ENCODE assay signal across 16 mouse cellular contexts in the genomic region with DNA sequence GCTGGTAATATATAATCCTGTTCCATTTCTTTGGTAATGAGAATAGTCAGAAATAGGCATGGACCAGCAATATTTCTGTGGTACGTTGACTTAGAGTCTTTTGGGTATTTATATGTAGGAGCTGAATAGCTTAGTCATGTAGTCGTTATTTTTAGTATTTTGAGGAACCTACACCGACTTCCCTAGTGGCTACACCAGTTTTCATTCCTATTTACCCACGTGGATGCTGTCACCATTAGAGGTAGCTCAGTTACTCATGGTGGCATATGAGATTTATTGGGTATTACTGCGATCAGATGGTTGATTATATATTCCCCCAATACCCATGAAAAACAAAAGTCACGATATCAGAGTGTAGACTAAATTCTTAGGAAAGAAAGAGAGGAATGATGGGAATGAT.
"Had no signal": no experiment of that assay in that cellular context is flagged by ENCODE, and none has a peak within 500 bp of the region (broad histone marks: within the 10 kb centered on the region; RNA-seq: fewer than 3 reads in every experiment).

No protein-coding gene starts in this region.

- H3K9me3 ChIP-seq: midbrain, embryonic 12.5 days; midbrain, embryonic 15.5 days had no signal

- DNase-seq: lung, adult 18-20 months; lung, embryonic 14.5 days; lung, postnatal 10 days; lung, postnatal 4 days; retina, postnatal 1 day; right cerebral cortex, adult 18-20 months; right cerebral cortex, postnatal 25 days; right cerebral cortex, postnatal 4 days; spleen, adult 18-20 months; thymus, adult 18-20 months; thymus, postnatal 14 days; thymus, postnatal 36 days had no signal

- H3K4me2 ChIP-seq: lung, embryonic 14.5 days; midbrain, embryonic 12.5 days; midbrain, embryonic 15.5 days; neural tube, embryonic 12.5 days had no signal

- H3K27ac ChIP-seq: midbrain, embryonic 10.5 days; midbrain, embryonic 12.5 days; midbrain, embryonic 15.5 days; neural tube, embryonic 12.5 days had no signal

- H3K27me3 ChIP-seq: midbrain, embryonic 12.5 days; midbrain, embryonic 15.5 days; neural tube, embryonic 12.5 days had no signal

- H3K4me3 ChIP-seq: midbrain, embryonic 10.5 days; midbrain, embryonic 12.5 days; midbrain, embryonic 15.5 days; neural tube, embryonic 12.5 days had no signal

- H3K4me1 ChIP-seq: midbrain, embryonic 12.5 days; midbrain, embryonic 15.5 days; neural tube, embryonic 12.5 days had no signal

- H3K36me3 ChIP-seq: midbrain, embryonic 12.5 days; midbrain, embryonic 15.5 days; neural tube, embryonic 12.5 days had no signal

- ATAC-seq: midbrain, embryonic 15.5 days had no signal

- H3K9ac ChIP-seq: lung, embryonic 14.5 days; midbrain, embryonic 12.5 days; midbrain, embryonic 15.5 days; neural tube, embryonic 12.5 days had no signal
